Mouse (Mus musculus): ENCODE measurements around the gene Nrxn3. TPM values are rescaled to one million over a fixed set of nuclear protein-coding genes. Genes with fewer than 3 reads are reported as not detected.

The Nrxn3 gene
- polyA plus RNA-seq, 1 experiment = 3.0 TPM

DNA sequence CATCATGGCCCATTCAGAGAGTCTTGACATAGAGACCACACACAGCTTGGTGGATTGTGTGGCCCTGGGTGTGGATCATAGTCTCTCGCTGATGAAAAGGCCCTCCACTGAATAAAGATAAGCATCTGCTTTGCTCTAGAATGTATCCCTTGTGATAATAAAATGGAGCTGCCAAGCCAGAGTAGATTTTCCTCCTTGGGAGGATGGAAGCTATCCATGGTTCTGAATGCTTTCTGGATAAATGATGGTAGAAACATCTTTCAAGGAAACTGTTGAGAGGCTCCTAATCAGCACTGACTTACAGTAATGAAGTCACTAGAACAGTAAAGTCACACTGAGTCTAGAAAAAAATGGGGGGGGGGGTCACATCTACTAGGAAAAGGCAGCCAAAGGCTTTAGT is 989.1 kb downstream of the Nrxn3 start:
- Histone ChIP-seq H3ac (ENCODE audit: control insufficient read depth, insufficient read length) (no peak overlapping the region), H3K4me2 (ENCODE audit: low read depth) (no peak overlapping the region), H3K4me3 (no peak overlapping the region), H3K79me2 (ENCODE audit: control insufficient read depth, insufficient read depth) (no peaks in the 10 kb centered on the region), H3K36me3 (ENCODE audit: control insufficient read depth, insufficient read depth) (no peaks in the 10 kb centered on the region), H3K27me3 (ENCODE audit: control insufficient read depth, insufficient read depth, insufficient read length) (no peaks in the 10 kb centered on the region)
- TF ChIP-seq POLR2A (IDR thresholded peaks at IDR 0.05; ENCODE audit: insufficient read length, low read depth) = no peak
- TF ChIP-seq MYOG (IDR thresholded peaks at IDR 0.05; ENCODE audit: control insufficient read depth in 1 of 3, insufficient read depth in 1 of 3, insufficient read length in 2 of 3, low read depth in 2 of 3) = no peak
- TF ChIP-seq MYOD1 (IDR thresholded peaks at IDR 0.05; ENCODE audit: control insufficient read depth in 1 of 3, insufficient read length in 2 of 3, low read depth in 2 of 3) = no peak
- TF ChIP-seq MAX (IDR thresholded peaks at IDR 0.05; ENCODE audit: low read depth) = no peak
- no peak for TF ChIP-seq USF1 (IDR thresholded peaks at IDR 0.05; ENCODE audit: low read depth)
- TF ChIP-seq CEBPB (IDR thresholded peaks at IDR 0.05; ENCODE audit: insufficient read depth, poor library complexity, severe bottlenecking) = no peak
- TF ChIP-seq REST (IDR thresholded peaks at IDR 0.05; ENCODE audit: insufficient read depth, insufficient read length) = no peak
- TF ChIP-seq POLR2AphosphoS2 (IDR thresholded peaks at IDR 0.05; ENCODE audit: insufficient read length, low read depth) = no peak
- TF ChIP-seq TCF12 (IDR thresholded peaks at IDR 0.05; ENCODE audit: insufficient read depth, poor library complexity, severe bottlenecking) = no peak

DNA sequence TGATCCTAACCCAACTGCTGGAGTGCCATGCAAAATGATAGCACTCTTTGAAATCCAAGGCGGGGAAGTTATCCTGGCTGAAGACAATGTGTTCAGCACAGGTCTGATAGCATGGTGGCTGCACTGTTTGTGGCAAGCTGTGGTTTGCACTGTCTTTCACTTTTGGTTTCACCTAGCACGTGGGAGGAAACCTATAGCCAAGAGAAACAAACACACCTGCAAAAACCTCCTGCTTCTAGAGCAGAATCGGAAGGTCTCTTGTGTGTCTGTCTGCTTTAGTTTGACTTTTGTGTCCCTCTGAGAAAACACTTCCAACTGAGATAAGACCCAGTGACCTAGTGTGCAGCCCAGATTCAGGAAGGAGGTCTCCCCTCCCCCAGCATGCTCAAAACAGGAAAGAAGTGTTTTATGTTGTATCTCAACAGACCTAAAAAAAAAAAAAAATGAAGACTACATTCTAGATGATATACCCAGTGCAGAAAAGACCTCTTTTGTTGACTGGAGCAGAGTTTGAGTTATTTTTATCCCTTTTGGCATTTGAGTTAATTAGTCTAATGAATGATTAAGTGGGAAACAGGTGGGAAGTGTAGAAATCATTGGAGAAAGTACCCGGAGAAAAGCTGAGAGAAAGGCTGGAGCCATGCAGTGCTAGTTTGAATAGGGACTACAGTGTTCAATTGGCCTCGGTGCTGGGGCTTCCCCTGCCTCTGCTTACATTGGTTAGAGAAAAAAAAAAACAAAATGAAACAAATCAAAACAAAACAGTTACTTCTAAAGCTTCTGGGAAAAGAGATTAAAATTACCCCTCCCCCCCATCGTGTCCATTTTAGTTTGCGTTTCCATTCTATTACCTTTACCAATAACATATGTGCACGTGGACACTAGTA is 996.8 kb downstream of the Nrxn3 start:
- Histone ChIP-seq H3K4me2 (ENCODE audit: low read depth) (no peak overlapping the region), H3K4me3 (no peak overlapping the region), H3K27me3 (ENCODE audit: control insufficient read depth, insufficient read depth, insufficient read length) (no peaks in the 10 kb centered on the region), H3K36me3 (ENCODE audit: control insufficient read depth, insufficient read depth) (no peaks in the 10 kb centered on the region), H3K79me2 (ENCODE audit: control insufficient read depth, insufficient read depth) (no peaks in the 10 kb centered on the region), H3ac (ENCODE audit: control insufficient read depth, insufficient read length) (no peak overlapping the region)
- TF ChIP-seq TCF3 (IDR thresholded peaks at IDR 0.05; ENCODE audit: insufficient read length, low read depth) = no peak
- no peak for TF ChIP-seq SRF (IDR thresholded peaks at IDR 0.05; ENCODE audit: control insufficient read depth, insufficient read length, low read depth)
- no peak for TF ChIP-seq POLR2A (IDR thresholded peaks at IDR 0.05; ENCODE audit: insufficient read length, low read depth)
- no peak for TF ChIP-seq MAX (IDR thresholded peaks at IDR 0.05; ENCODE audit: low read depth)
- no peak for TF ChIP-seq CEBPB (IDR thresholded peaks at IDR 0.05; ENCODE audit: insufficient read depth, poor library complexity, severe bottlenecking)
- TF ChIP-seq MYOG (IDR thresholded peaks at IDR 0.05; ENCODE audit: control insufficient read depth in 1 of 3, insufficient read depth in 1 of 3, insufficient read length in 2 of 3, low read depth in 2 of 3) = no peak
- no peak for TF ChIP-seq USF1 (IDR thresholded peaks at IDR 0.05; ENCODE audit: low read depth)
- TF ChIP-seq POLR2AphosphoS2 (IDR thresholded peaks at IDR 0.05; ENCODE audit: insufficient read length, low read depth) = no peak
- TF ChIP-seq MYOD1 (IDR thresholded peaks at IDR 0.05; ENCODE audit: control insufficient read depth in 1 of 3, insufficient read length in 2 of 3, low read depth in 2 of 3) = no peak
- no peak for TF ChIP-seq TCF12 (IDR thresholded peaks at IDR 0.05; ENCODE audit: insufficient read depth, poor library complexity, severe bottlenecking)
- no peak for TF ChIP-seq E2F4 (IDR thresholded peaks at IDR 0.05; ENCODE audit: insufficient read depth)
- no peak for TF ChIP-seq REST (IDR thresholded peaks at IDR 0.05; ENCODE audit: insufficient read depth, insufficient read length)

GRCm38 (mm10) chr12:89720945-89721344 is 998.3 kb downstream of the Nrxn3 start:
- Histone ChIP-seq H3K27me3 (ENCODE audit: control insufficient read depth, insufficient read depth, insufficient read length) (no peaks in the 10 kb centered on the region), H3K36me3 (ENCODE audit: control insufficient read depth, insufficient read depth) (no peaks in the 10 kb centered on the region), H3ac (ENCODE audit: control insufficient read depth, insufficient read length) (no peak overlapping the region), H3K79me2 (ENCODE audit: control insufficient read depth, insufficient read depth) (no peaks in the 10 kb centered on the region), H3K4me2 (ENCODE audit: low read depth) (no peak overlapping the region), H3K4me3 (no peak overlapping the region)
- no peak for TF ChIP-seq POLR2AphosphoS2 (IDR thresholded peaks at IDR 0.05; ENCODE audit: insufficient read length, low read depth)
- TF ChIP-seq TCF12 (IDR thresholded peaks at IDR 0.05; ENCODE audit: insufficient read depth, poor library complexity, severe bottlenecking) = no peak
- no peak for TF ChIP-seq MYOG (IDR thresholded peaks at IDR 0.05; ENCODE audit: control insufficient read depth in 1 of 3, insufficient read depth in 1 of 3, insufficient read length in 2 of 3, low read depth in 2 of 3)
- TF ChIP-seq USF1 (IDR thresholded peaks at IDR 0.05; ENCODE audit: low read depth) = no peak
- no peak for TF ChIP-seq TCF3 (IDR thresholded peaks at IDR 0.05; ENCODE audit: insufficient read length, low read depth)
- TF ChIP-seq E2F4 (IDR thresholded peaks at IDR 0.05; ENCODE audit: insufficient read depth) = no peak
- no peak for TF ChIP-seq CEBPB (IDR thresholded peaks at IDR 0.05; ENCODE audit: insufficient read depth, poor library complexity, severe bottlenecking)
- no peak for TF ChIP-seq REST (IDR thresholded peaks at IDR 0.05; ENCODE audit: insufficient read depth, insufficient read length)
- no peak for TF ChIP-seq MYOD1 (IDR thresholded peaks at IDR 0.05; ENCODE audit: control insufficient read depth in 1 of 3, insufficient read length in 2 of 3, low read depth in 2 of 3)
- TF ChIP-seq MAX (IDR thresholded peaks at IDR 0.05; ENCODE audit: low read depth) = no peak
- TF ChIP-seq POLR2A (IDR thresholded peaks at IDR 0.05; ENCODE audit: insufficient read length, low read depth) = no peak
- TF ChIP-seq SRF (IDR thresholded peaks at IDR 0.05; ENCODE audit: control insufficient read depth, insufficient read length, low read depth) = no peak

GRCm38 (mm10) chr12:89722462-89722861 is 999.8 kb downstream of the Nrxn3 start:
- no peak overlapping the region for H3ac ChIP-seq (ENCODE audit: control insufficient read depth, insufficient read length)
- no peak overlapping the region for H3K4me2 ChIP-seq (ENCODE audit: low read depth)
- no peak for TF ChIP-seq MAX (IDR thresholded peaks at IDR 0.05; ENCODE audit: low read depth)
- no peak for TF ChIP-seq TCF3 (IDR thresholded peaks at IDR 0.05; ENCODE audit: insufficient read length, low read depth)
- TF ChIP-seq CEBPB (IDR thresholded peaks at IDR 0.05; ENCODE audit: insufficient read depth, poor library complexity, severe bottlenecking) = no peak
- TF ChIP-seq USF1 (IDR thresholded peaks at IDR 0.05; ENCODE audit: low read depth) = no peak
- no peak for TF ChIP-seq REST (IDR thresholded peaks at IDR 0.05; ENCODE audit: insufficient read depth, insufficient read length)
- no peak for TF ChIP-seq SRF (IDR thresholded peaks at IDR 0.05; ENCODE audit: control insufficient read depth, insufficient read length, low read depth)
- TF ChIP-seq TCF12 (IDR thresholded peaks at IDR 0.05; ENCODE audit: insufficient read depth, poor library complexity, severe bottlenecking) = no peak
- TF ChIP-seq MYOG (IDR thresholded peaks at IDR 0.05; ENCODE audit: control insufficient read depth in 1 of 3, insufficient read depth in 1 of 3, insufficient read length in 2 of 3, low read depth in 2 of 3) = no peak
- no peak for TF ChIP-seq MYOD1 (IDR thresholded peaks at IDR 0.05; ENCODE audit: control insufficient read depth in 1 of 3, insufficient read length in 2 of 3, low read depth in 2 of 3)
- TF ChIP-seq POLR2A (IDR thresholded peaks at IDR 0.05; ENCODE audit: insufficient read length, low read depth) = no peak
- no peak for TF ChIP-seq E2F4 (IDR thresholded peaks at IDR 0.05; ENCODE audit: insufficient read depth)
- TF ChIP-seq POLR2AphosphoS2 (IDR thresholded peaks at IDR 0.05; ENCODE audit: insufficient read length, low read depth) = no peak
- H3K27me3 ChIP-seq (ENCODE audit: control insufficient read depth, insufficient read depth, insufficient read length) = no peaks in the 10 kb centered on the region
- no peaks in the 10 kb centered on the region for H3K36me3 ChIP-seq (ENCODE audit: control insufficient read depth, insufficient read depth)
- H3K79me2 ChIP-seq (ENCODE audit: control insufficient read depth, insufficient read depth) = no peaks in the 10 kb centered on the region
- H3K4me3 ChIP-seq = no peak overlapping the region
